Mouse (Mus musculus) liver, embryonic 16.5 days (tissue): Measurements from ENCODE around the gene Pomt1. TPM values are rescaled to one million over a fixed set of nuclear protein-coding genes. Genes with fewer than 3 reads are reported as not detected.

Source experiments
- ATAC-seq: fragments of 200-750 bp; cut with Nextera tagmentation; 2 replicates; pipeline ENCODE4 v1.8.0; 2017; ENCODE audit warnings: low read depth, mild to moderate bottlenecking, moderate number of reproducible peaks, moderate library complexity
- H3K27ac ChIP-seq: fragments of 300-500 bp; sonication (generic); 2 replicates; pipeline ENCODE4 v1.5.1; 2014; ENCODE audit warnings: mild to moderate bottlenecking, low read length
- H3K27me3 ChIP-seq: fragments of 300-500 bp; sonication (generic); 2 replicates; pipeline ENCODE4 v1.6.1; 2014; ENCODE audit warnings: low read depth, low read length, mixed read lengths; ENCODE audit not compliant: control insufficient read depth, insufficient read depth
- H3K36me3 ChIP-seq: fragments of 300-500 bp; sonication (generic); 2 replicates; pipeline ENCODE4 v1.6.1; 2014; ENCODE audit warnings: mild to moderate bottlenecking; ENCODE audit not compliant: control insufficient read depth, insufficient read depth
- H3K4me1 ChIP-seq: fragments of 300-500 bp; sonication (generic); 2 replicates; pipeline ENCODE4 v1.6.1; 2014; ENCODE audit warnings: low read depth, low read length, mixed read lengths; ENCODE audit not compliant: control insufficient read depth
- H3K4me2 ChIP-seq: fragments of 300-500 bp; sonication (generic); 2 replicates; pipeline ENCODE4 v1.6.1; 2014; ENCODE audit warnings: low read depth, low read length, mixed read lengths
- H3K4me3 ChIP-seq: fragments of 300-500 bp; sonication (generic); 2 replicates; pipeline ENCODE4 v1.5.1; 2014; ENCODE audit warnings: low read depth, mild to moderate bottlenecking, low read length
- H3K9ac ChIP-seq: fragments of 300-500 bp; sonication (generic); 2 replicates; pipeline ENCODE4 v1.6.1; 2014; ENCODE audit warnings: low read depth, low read length
- H3K9me3 ChIP-seq: fragments of 300-500 bp; sonication (generic); replicated peaks from 2 replicates; pipeline ENCODE4 v1.6.1; 2016; ENCODE audit warnings: low read length; ENCODE audit not compliant: control insufficient read depth
- WGBS: fragments of 180-500 bp; shearing (Covaris S2); extraction: QIAGEN DNeasy Blood & Tissue Kit; methylation state at CpG from one replicate; pipeline ENCODE4 v1.1.7; 2014; ENCODE audit not compliant: insufficient replicate concordance; 5-methylcytosine and 5-hydroxymethylcytosine counted together
- polyA plus RNA-seq: library from polyadenylated mRNA; unstranded; fragments of >200 nt; fragmentation: Nextera tagmentation; extraction: Ambion mirVana; gene quantifications from 2 replicates; pipeline ENCODE4 v1.2.1, GENCODE M21; 2015

The Pomt1 gene
- polyA plus RNA-seq, 1 experiment from 2014 or later, result 13.2 TPM

GRCm38 (mm10) chr2:32237571-32237970 is 1.2 kb downstream of the Pomt1 start:
- WGBS, result 31% methylated on average over 4 of the region's 4 CpGs
- H3K9me3 ChIP-seq, result no peaks in the 10 kb centered on the region
- peaks cover 9% of the 10 kb centered on the region for H3K36me3 ChIP-seq
- peak overlapping the region; percentile 65; the same call in 1 of the 2 replicates for H3K27ac ChIP-seq
- H3K4me1 ChIP-seq, result peaks cover 20% of the 10 kb centered on the region
- peak overlapping the region; percentile 92 for H3K4me2 ChIP-seq
- ATAC-seq, result no peak
- no peaks in the 10 kb centered on the region for H3K27me3 ChIP-seq
- peak overlapping the region; percentile 77 for H3K4me3 ChIP-seq
- peak overlapping the region; percentile 83 for H3K9ac ChIP-seq

- Histone ChIP-seq H3K9me3 (no peaks in the 10 kb centered on the region), H3K9ac (no peak overlapping the region), H3K4me1 (peaks cover 20% of the 10 kb centered on the region), H3K27ac (no peak overlapping the region), H3K4me2 (no peak overlapping the region), H3K36me3 (peaks cover 9% of the 10 kb centered on the region), H3K27me3 (no peaks in the 10 kb centered on the region), H3K4me3 (no peak overlapping the region)
- 59% methylated on average over 9 of the region's 9 CpGs for WGBS
- ATAC-seq, result no peak
These were observed 2.5 kb downstream of the Pomt1 start for GRCm38 (mm10) chr2:32238708-32239435.

DNA sequence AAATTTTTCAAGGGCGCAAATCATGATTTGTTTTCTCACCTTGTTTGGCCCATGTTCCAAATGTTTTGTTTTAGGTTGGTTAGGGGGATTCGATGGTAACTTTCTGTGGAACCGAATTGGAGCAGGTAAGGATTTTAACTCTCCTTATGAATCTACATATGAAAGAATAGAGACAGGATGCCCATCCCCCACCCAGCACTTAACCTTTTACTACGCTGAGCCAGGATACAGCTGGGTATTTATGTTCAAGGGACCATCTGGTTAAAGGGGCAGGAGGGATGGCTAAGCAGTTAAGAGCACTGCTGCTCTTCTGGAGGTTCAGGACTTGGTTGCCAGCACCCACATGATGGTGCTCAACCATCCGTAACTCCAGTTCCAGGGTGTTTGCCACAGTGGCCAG is 4.2 kb downstream of the Pomt1 start:
- H3K4me1 ChIP-seq, result peaks cover 9% of the 10 kb centered on the region
- H3K9ac ChIP-seq, result no peak overlapping the region
- no peaks in the 10 kb centered on the region for H3K27me3 ChIP-seq
- 86% methylated on average over 5 of the region's 5 CpGs for WGBS
- ATAC-seq, result no peak
- no peak overlapping the region for H3K4me2 ChIP-seq
- no peak overlapping the region for H3K4me3 ChIP-seq
- no peak overlapping the region for H3K27ac ChIP-seq
- no peaks in the 10 kb centered on the region for H3K9me3 ChIP-seq
- H3K36me3 ChIP-seq, result peaks cover 17% of the 10 kb centered on the region

DNA sequence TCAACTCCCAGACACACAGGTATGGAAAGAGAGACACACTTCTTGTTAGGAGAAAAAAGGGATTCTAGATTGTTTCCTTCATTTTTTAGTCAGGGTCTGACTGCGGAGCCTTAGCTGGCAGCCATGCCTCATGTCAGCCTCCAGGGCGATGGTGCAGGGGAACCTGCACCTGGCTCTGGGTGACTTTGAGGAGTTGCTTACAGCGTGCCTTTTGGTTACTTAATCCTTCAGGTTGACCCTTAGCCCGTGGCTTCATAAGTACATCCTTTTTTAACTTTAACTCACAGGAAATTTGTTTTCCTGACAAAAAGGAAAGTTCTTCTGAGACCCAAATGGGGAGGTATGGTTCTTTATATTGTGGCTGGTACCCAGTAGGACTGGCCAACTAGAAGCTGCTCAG is 6.6 kb downstream of the Pomt1 start:
- Histone ChIP-seq H3K27ac (no peak overlapping the region), H3K9ac (no peak overlapping the region), H3K9me3 (no peaks in the 10 kb centered on the region), H3K27me3 (no peaks in the 10 kb centered on the region), H3K4me1 (peaks cover under 1% of the 10 kb centered on the region; the same call in 1 of the 2 replicates), H3K36me3 (peaks cover 17% of the 10 kb centered on the region), H3K4me3 (no peak overlapping the region), H3K4me2 (no peak overlapping the region)
- 83% methylated on average over 4 of the region's 4 CpGs for WGBS
- no peak for ATAC-seq

- H3K27me3 ChIP-seq, result no peaks in the 10 kb centered on the region
- H3K9me3 ChIP-seq, result no peaks in the 10 kb centered on the region
- no peak overlapping the region for H3K27ac ChIP-seq
- ATAC-seq, result no peak
- no peak overlapping the region for H3K9ac ChIP-seq
- H3K36me3 ChIP-seq, result peaks cover 8% of the 10 kb centered on the region
- no peak overlapping the region for H3K4me3 ChIP-seq
- no peaks in the 10 kb centered on the region for H3K4me1 ChIP-seq
- WGBS, result 60% methylated on average over 4 of the region's 4 CpGs
- H3K4me2 ChIP-seq, result no peak overlapping the region
These were observed 10.4 kb downstream of the Pomt1 start for GRCm38 (mm10) chr2:32246741-32247140.

DNA sequence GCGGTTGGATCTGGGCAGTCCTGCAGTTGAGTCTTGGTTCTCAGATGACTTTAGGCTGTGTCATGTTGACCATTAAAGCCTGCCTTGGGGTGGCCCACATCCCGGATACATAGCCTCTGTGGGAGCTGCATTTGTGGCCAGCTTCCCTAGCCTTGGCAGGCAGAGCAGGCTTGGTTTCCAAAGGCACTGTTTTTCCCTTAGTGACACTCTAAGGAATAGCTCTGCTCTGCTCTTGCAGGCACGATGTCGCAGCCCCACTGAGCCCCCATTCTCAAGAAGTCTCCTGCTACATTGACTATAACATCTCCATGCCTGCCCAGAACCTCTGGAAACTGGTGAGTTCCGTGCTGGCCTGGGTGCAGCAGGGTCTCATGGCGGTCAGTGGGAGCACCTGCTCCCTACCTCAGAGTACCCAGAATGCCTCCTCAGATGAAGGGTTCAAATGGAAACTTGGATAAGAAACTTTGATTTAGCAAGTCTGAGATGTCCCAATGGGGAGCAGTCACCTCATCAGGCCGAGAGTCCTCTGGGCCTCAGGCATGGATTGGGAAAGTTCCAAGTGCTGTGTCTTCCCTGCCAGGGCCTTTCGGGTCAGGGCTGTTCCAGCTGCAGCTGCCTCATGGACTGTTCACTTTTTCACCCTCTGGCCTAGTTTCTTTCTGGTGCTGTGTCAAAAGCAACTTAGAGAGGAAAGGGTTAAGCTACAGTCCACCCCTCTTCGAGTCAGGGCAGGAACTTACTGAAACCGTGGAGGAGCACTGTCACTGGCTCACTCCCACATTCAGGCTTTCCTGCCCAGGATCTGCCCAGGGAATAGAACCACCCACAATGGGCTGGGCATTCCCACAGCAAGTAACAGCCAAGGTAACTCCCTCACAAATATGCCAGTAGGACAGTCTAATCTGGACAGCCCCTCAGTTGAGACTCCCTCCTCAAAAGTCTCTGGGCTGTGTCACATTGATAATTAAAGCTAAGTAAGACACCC is 12.3 kb downstream of the Pomt1 start:
- Histone ChIP-seq H3K9me3 (no peaks in the 10 kb centered on the region), H3K9ac (no peak overlapping the region), H3K4me1 (no peaks in the 10 kb centered on the region), H3K27ac (no peak overlapping the region), H3K36me3 (peaks cover 11% of the 10 kb centered on the region), H3K27me3 (no peaks in the 10 kb centered on the region), H3K4me3 (no peak overlapping the region), H3K4me2 (no peak overlapping the region)
- ATAC-seq, result no peak
- WGBS, result 72% methylated on average over 10 of the region's 10 CpGs

- H3K27me3 ChIP-seq, result no peaks in the 10 kb centered on the region
- no peak overlapping the region for H3K27ac ChIP-seq
- H3K9ac ChIP-seq, result no peak overlapping the region
- no peak for ATAC-seq
- peaks cover 3% of the 10 kb centered on the region for H3K4me1 ChIP-seq
- no peak overlapping the region for H3K4me2 ChIP-seq
- no peak overlapping the region for H3K4me3 ChIP-seq
- 76% methylated on average over 12 of the region's 12 CpGs for WGBS
- H3K9me3 ChIP-seq, result no peaks in the 10 kb centered on the region
- H3K36me3 ChIP-seq, result peaks cover 12% of the 10 kb centered on the region
These were observed 15.6 kb downstream of the Pomt1 start for GRCm38 (mm10) chr2:32251791-32252527.

DNA sequence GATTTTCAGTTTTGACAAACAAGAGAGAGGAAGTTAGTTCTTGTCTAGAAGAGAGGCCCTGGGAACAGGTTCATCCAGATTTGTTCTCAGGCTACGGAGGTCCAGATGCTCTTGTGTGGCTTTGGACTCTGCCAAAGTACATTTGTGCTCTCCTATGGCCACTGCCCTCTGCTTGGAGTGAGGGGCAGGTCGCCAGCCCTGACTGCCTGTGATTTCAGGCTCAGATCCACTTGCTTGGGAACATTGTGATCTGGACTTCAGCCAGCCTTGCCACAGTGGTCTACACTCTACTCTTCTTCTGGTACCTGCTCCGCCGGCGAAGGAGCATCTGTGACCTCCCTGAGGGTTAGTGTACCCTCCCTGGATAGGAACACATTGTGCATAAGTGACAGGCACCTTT is 16.3 kb downstream of the Pomt1 start:
- Histone ChIP-seq H3K4me3 (no peak overlapping the region), H3K27ac (no peak overlapping the region), H3K27me3 (no peaks in the 10 kb centered on the region), H3K9ac (no peak overlapping the region), H3K9me3 (no peaks in the 10 kb centered on the region), H3K4me1 (peaks cover 3% of the 10 kb centered on the region), H3K4me2 (no peak overlapping the region), H3K36me3 (peaks cover 17% of the 10 kb centered on the region)
- 83% methylated on average over 5 of the region's 5 CpGs for WGBS
- no peak for ATAC-seq
